ENCODE assay signal across 8 mouse cellular contexts in the genomic region with DNA sequence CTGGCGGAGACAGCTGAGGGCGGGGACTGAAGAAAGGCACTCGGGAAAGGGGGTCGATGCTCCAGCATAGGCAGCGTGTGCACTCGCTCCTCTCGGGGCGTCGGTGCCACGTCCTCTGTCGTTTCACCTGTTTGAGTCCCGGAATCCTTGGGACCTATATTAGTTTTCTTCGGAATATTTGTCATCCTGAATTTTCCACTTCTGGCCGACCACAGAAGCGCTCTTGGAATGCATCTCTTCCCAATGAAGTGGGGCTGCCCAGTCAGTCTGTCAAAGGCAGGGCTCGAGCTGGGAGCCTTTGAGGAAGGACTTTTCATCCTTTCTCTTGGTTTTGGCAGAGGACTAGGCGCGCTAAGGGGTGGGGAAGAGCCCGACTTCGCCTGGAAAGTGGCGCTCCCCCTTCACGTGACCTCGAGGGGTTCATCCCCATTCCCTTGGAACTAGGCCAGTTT. TPM values are rescaled to one million over a fixed set of nuclear protein-coding genes. Genes with fewer than 3 reads are reported as not detected.
DNase-seq lines count a peak whose midpoint lies in the region; ATAC-seq lines count a peak whose summit lies in the region.

No protein-coding gene starts in this region.

- peak; percentile 18 to 22 for DNase-seq in urinary bladder, adult 18-20 months (ENCODE audit: low spot score in 2 of 2)
- DNase-seq in urinary bladder, postnatal 36 days (ENCODE audit: low spot score in 2 of 2) = no peak
- DNase-seq in hindbrain, embryonic 14.5 days (ENCODE audit: low spot score) = peak; percentile 39
- no peak for DNase-seq in layer of hippocampus, postnatal 36 days
- DNase-seq in thymus, postnatal 0 days (ENCODE audit: low spot score) = no peak

- H3K4me1 ChIP-seq in forebrain, embryonic 15.5 days = peaks cover 31% of the 10 kb centered on the region
- H3K4me1 ChIP-seq in hindbrain, embryonic 14.5 days (replicated peaks; ENCODE audit: control insufficient read depth, insufficient read depth, low read length) = peaks cover 23% of the 10 kb centered on the region
- peaks cover 7% of the 10 kb centered on the region for H3K4me1 ChIP-seq in liver, embryonic 15.5 days (replicated peaks)
- H3K4me1 ChIP-seq in neural tube, embryonic 14.5 days (ENCODE audit: control insufficient read depth, insufficient read depth, low read length) = peaks cover 16% of the 10 kb centered on the region; the same call in 1 of the 2 replicates

- peak overlapping the region; percentile 68 for H3K4me3 ChIP-seq in forebrain, embryonic 15.5 days
- peak overlapping the region; percentile 71 for H3K4me3 ChIP-seq in hindbrain, embryonic 14.5 days (replicated peaks; ENCODE audit: low read length)
- peak overlapping the region; percentile 55; the same call in 1 of the 2 replicates for H3K4me3 ChIP-seq in liver, embryonic 15.5 days (replicated peaks)
- H3K4me3 ChIP-seq in neural tube, embryonic 14.5 days (ENCODE audit: low read depth, low read length) = peak overlapping the region; percentile 59

- peak overlapping the region; percentile 72 for H3K9ac ChIP-seq in forebrain, embryonic 15.5 days (replicated peaks)
- peak overlapping the region; percentile 77 for H3K9ac ChIP-seq in hindbrain, embryonic 14.5 days
- H3K9ac ChIP-seq in liver, embryonic 15.5 days = no peak overlapping the region
- H3K9ac ChIP-seq in neural tube, embryonic 14.5 days (replicated peaks; ENCODE audit: low read depth, low read length) = peak overlapping the region; percentile 78

- 2% methylated on average over 23 of the region's 23 CpGs for WGBS in forebrain, embryonic 15.5 days
- WGBS in hindbrain, embryonic 14.5 days = 1% methylated on average over 23 of the region's 23 CpGs
- 5% methylated on average over 23 of the region's 23 CpGs for WGBS in liver, embryonic 15.5 days (ENCODE audit: insufficient replicate concordance)
- 2% methylated on average over 23 of the region's 23 CpGs for WGBS in neural tube, embryonic 14.5 days

- no peak for ATAC-seq in forebrain, embryonic 15.5 days (replicated peaks)
- no peak for ATAC-seq in hindbrain, embryonic 14.5 days (ENCODE audit: low FRiP score)
- no peak for ATAC-seq in liver, embryonic 15.5 days (ENCODE audit: insufficient read depth)
- ATAC-seq in neural tube, embryonic 14.5 days (ENCODE audit: low read depth) = no peak

- H3K9me3 ChIP-seq in forebrain, embryonic 15.5 days = no peaks in the 10 kb centered on the region
- H3K9me3 ChIP-seq in hindbrain, embryonic 14.5 days (ENCODE audit: control insufficient read depth, low read length) = no peaks in the 10 kb centered on the region
- no peaks in the 10 kb centered on the region for H3K9me3 ChIP-seq in liver, embryonic 15.5 days (replicated peaks)
- H3K9me3 ChIP-seq in neural tube, embryonic 14.5 days (ENCODE audit: control insufficient read depth, low read length) = no peaks in the 10 kb centered on the region

- peaks cover 18% of the 10 kb centered on the region for H3K27me3 ChIP-seq in forebrain, embryonic 15.5 days
- H3K27me3 ChIP-seq in hindbrain, embryonic 14.5 days (ENCODE audit: control insufficient read depth, insufficient read depth, low read length) = peaks cover 23% of the 10 kb centered on the region
- H3K27me3 ChIP-seq in liver, embryonic 15.5 days = peaks cover 86% of the 10 kb centered on the region
- H3K27me3 ChIP-seq in neural tube, embryonic 14.5 days (ENCODE audit: control insufficient read depth, insufficient read depth, low read length) = peaks cover 10% of the 10 kb centered on the region

- H3K36me3 ChIP-seq in forebrain, embryonic 15.5 days = no peaks in the 10 kb centered on the region
- H3K36me3 ChIP-seq in hindbrain, embryonic 14.5 days (replicated peaks; ENCODE audit: control insufficient read depth, insufficient read depth) = no peaks in the 10 kb centered on the region
- no peaks in the 10 kb centered on the region for H3K36me3 ChIP-seq in liver, embryonic 15.5 days (replicated peaks)
- H3K36me3 ChIP-seq in neural tube, embryonic 14.5 days (ENCODE audit: control insufficient read depth, insufficient read depth, low read length) = no peaks in the 10 kb centered on the region

- H3K27ac ChIP-seq in forebrain, embryonic 15.5 days (replicated peaks) = no peak overlapping the region
- H3K27ac ChIP-seq in hindbrain, embryonic 14.5 days = no peak overlapping the region
- no peak overlapping the region for H3K27ac ChIP-seq in liver, embryonic 15.5 days (replicated peaks)
- H3K27ac ChIP-seq in neural tube, embryonic 14.5 days (ENCODE audit: low read depth, low read length) = no peak overlapping the region

- peak overlapping the region; percentile 93 for H3K4me2 ChIP-seq in forebrain, embryonic 15.5 days (replicated peaks)
- H3K4me2 ChIP-seq in hindbrain, embryonic 14.5 days (replicated peaks) = peak overlapping the region; percentile 90
- H3K4me2 ChIP-seq in liver, embryonic 15.5 days = peak overlapping the region; percentile 74
- peak overlapping the region; percentile 92 for H3K4me2 ChIP-seq in neural tube, embryonic 14.5 days (ENCODE audit: low read depth, low read length)

RNA-seq across cellular contexts. Expression of gene Klf4, which starts 1.6 kb away (rescaled TPM):
- polyA plus RNA-seq in forebrain, embryonic 15.5 days (2015; fragmentation: Nextera tagmentation; extraction: Ambion mirVana) = 1.6 and 1.9 TPM in 2 replicates
- polyA plus RNA-seq in hindbrain, embryonic 14.5 days (2014; fragmentation: Nextera tagmentation; extraction: Ambion mirVana) = 2.5 and 3.7 TPM in 2 replicates
- polyA plus RNA-seq in liver, embryonic 15.5 days (2015; fragmentation: Nextera tagmentation; extraction: Ambion mirVana) = 0.73 and 0.79 TPM in 2 replicates
- 2.6 and 2.8 TPM in 2 replicates for polyA plus RNA-seq in neural tube, embryonic 14.5 days (2014; fragmentation: Nextera tagmentation; extraction: Ambion mirVana)
- total RNA-seq in layer of hippocampus, postnatal 36 days (2021) = 1 to 10 TPM; 4.8 to 5.3 TPM
- 3.0 and 3.4 TPM in 2 replicates for polyA plus RNA-seq in thymus, postnatal 0 days (2015; fragmentation: Nextera tagmentation; extraction: Ambion mirVana)

Comparison
In these comparisons a context has a peak if more than half of its experiments do, and no peak if none do; other contexts are left out.
1. DNase-seq: peak in urinary bladder, adult 18-20 months (2 of 2) and hindbrain, embryonic 14.5 days (single experiment); none in urinary bladder, postnatal 36 days (0 of 2), layer of hippocampus, postnatal 36 days (0 of 2) and thymus, postnatal 0 days (single experiment).
2. Peak in every context shown above with its lines, with median percentiles within 50 percentile points of each other: H3K4me2 ChIP-seq and H3K4me3 ChIP-seq.